Mouse (Mus musculus): ENCODE results near the gene Cltc. TPM values are rescaled to one million over a fixed set of nuclear protein-coding genes. Genes with fewer than 3 reads are reported as not detected.

Gene Cltc
- polyA plus RNA-seq, 1 experiment from 2014 or later: 119 TPM

GRCm38 (mm10) chr11:86664406-86664805 is 93.0 kb downstream of the Cltc start:
- ATAC-seq (replicated peaks; ENCODE audit: extremely low read depth, insufficient read depth, low FRiP score): no peak
- Histone ChIP-seq H3K36me3 (ENCODE audit: control insufficient read depth, insufficient read depth) (peaks cover 7% of the 10 kb centered on the region), H3K27ac (ENCODE audit: low read length) (no peak overlapping the region), H3K9ac (ENCODE audit: low read length) (no peak overlapping the region), H3K4me2 (ENCODE audit: low read depth, low read length) (no peak overlapping the region), H3K4me3 (ENCODE audit: low read length) (no peak overlapping the region), H3K9me3 (replicated peaks; ENCODE audit: control insufficient read depth, low read length) (no peaks in the 10 kb centered on the region), H3K27me3 (ENCODE audit: control insufficient read depth, insufficient read depth, low read length) (no peaks in the 10 kb centered on the region), H3K4me1 (ENCODE audit: control insufficient read depth, insufficient read depth, low read length) (no peaks in the 10 kb centered on the region)
- WGBS: 82% methylated on average over 3 of the region's 3 CpGs

GRCm38 (mm10) chr11:86663977-86664376 is 93.4 kb downstream of the Cltc start:
- H3K4me3 ChIP-seq (ENCODE audit: low read length): no peak overlapping the region
- no peak overlapping the region for H3K4me2 ChIP-seq (ENCODE audit: low read depth, low read length)
- H3K9me3 ChIP-seq (replicated peaks; ENCODE audit: control insufficient read depth, low read length): no peaks in the 10 kb centered on the region
- H3K27me3 ChIP-seq (ENCODE audit: control insufficient read depth, insufficient read depth, low read length): no peaks in the 10 kb centered on the region
- no peak overlapping the region for H3K27ac ChIP-seq (ENCODE audit: low read length)
- no peak for ATAC-seq (replicated peaks; ENCODE audit: extremely low read depth, insufficient read depth, low FRiP score)
- H3K4me1 ChIP-seq (ENCODE audit: control insufficient read depth, insufficient read depth, low read length): no peaks in the 10 kb centered on the region
- H3K9ac ChIP-seq (ENCODE audit: low read length): no peak overlapping the region
- peaks cover 7% of the 10 kb centered on the region for H3K36me3 ChIP-seq (ENCODE audit: control insufficient read depth, insufficient read depth)

DNA sequence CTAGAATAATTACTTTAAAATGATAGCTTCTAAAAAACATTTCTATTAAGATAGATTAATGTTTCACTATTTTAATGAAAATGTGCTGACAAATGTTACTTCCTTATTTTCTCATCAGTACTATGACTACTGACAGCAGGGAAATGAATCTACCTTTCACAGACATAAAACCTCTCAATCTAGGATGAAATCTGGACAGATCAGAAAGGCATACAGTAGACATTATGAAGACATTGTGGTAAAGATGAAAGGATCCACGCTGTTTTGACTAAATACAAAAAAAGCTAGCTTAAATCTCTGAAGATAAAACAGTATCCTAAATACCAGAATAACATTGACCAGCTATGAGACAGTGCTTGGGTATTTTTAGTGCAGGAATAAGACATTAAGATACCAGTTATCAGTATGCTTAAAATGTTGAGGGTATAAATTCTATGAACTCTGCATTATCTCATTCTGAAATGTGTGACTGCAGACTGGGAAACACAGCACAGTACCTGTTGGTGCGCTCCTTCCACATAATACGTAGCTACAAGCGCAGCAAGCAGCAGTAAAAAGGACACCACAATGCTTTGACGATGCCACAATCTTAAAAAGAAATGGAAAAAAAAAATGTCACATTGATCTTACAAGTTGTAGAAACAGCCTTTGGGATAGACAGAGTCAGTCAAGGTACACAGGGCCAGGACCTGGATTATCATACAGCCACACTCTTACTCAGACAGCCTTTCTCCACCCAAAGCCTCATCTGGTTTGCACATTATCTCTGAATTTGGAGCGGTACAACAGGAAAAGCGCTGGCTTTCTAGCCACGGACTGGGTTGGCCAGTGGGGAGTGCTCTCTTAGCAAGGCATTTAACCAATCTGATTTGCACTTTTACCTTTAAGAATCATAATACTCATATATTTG is 94.1 kb downstream of the Cltc start:
- 80% methylated on average over 8 of the region's 8 CpGs for WGBS
- no peak overlapping the region for H3K4me2 ChIP-seq (ENCODE audit: low read depth, low read length)
- H3K36me3 ChIP-seq (ENCODE audit: control insufficient read depth, insufficient read depth): peaks cover 7% of the 10 kb centered on the region
- no peak for ATAC-seq (replicated peaks; ENCODE audit: extremely low read depth, insufficient read depth, low FRiP score)
- H3K4me3 ChIP-seq (ENCODE audit: low read length): no peak overlapping the region
- H3K9ac ChIP-seq (ENCODE audit: low read length): no peak overlapping the region
- H3K27ac ChIP-seq (ENCODE audit: low read length): no peak overlapping the region
- H3K9me3 ChIP-seq (replicated peaks; ENCODE audit: control insufficient read depth, low read length): no peaks in the 10 kb centered on the region
- H3K27me3 ChIP-seq (ENCODE audit: control insufficient read depth, insufficient read depth, low read length): no peaks in the 10 kb centered on the region
- no peaks in the 10 kb centered on the region for H3K4me1 ChIP-seq (ENCODE audit: control insufficient read depth, insufficient read depth, low read length)

GRCm38 (mm10) chr11:86657863-86658262 is 99.5 kb downstream of the Cltc start:
- Histone ChIP-seq H3K4me1 (ENCODE audit: control insufficient read depth, insufficient read depth, low read length) (peaks cover 5% of the 10 kb centered on the region), H3K27me3 (ENCODE audit: control insufficient read depth, insufficient read depth, low read length) (no peaks in the 10 kb centered on the region), H3K4me3 (ENCODE audit: low read length) (no peak overlapping the region), H3K9ac (ENCODE audit: low read length) (no peak overlapping the region), H3K36me3 (ENCODE audit: control insufficient read depth, insufficient read depth) (peaks cover 3% of the 10 kb centered on the region; the same call in 1 of the 2 replicates), H3K27ac (ENCODE audit: low read length) (no peak overlapping the region), H3K4me2 (ENCODE audit: low read depth, low read length) (no peak overlapping the region), H3K9me3 (replicated peaks; ENCODE audit: control insufficient read depth, low read length) (no peaks in the 10 kb centered on the region)
- ATAC-seq (replicated peaks; ENCODE audit: extremely low read depth, insufficient read depth, low FRiP score): no peak

DNA sequence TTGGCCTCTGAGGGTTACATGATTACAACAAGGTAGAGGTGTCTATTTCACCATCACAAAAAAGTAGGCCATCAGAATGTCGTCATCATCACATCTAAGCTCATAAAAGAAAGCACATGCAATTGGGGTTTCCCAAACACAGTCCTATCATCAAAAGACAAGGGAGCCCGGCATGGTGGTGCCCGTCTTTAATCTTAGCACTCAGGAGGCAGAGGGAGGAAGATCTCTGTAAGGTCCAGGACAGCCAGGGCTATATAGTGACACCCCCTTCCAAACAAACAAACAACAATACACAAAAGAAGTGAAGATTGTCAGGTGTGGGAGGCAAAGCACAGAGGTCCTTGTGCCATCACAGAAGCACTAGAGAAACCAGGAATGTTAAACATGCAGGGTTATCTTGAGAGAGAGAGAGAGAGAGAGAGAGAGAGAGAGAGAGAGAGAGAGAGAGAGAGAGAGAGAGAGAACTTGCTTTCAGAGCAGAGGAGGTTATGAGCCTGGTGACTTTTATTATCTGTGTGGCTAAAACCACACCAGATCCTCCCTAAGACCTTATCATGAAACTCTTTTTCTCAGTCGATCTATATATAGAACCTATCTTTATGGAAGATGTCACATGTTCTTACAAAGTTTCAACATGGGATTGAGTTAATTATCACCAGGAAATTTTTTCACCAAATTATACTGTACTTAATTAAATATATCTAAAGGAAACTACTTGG is 100.4 kb downstream of the Cltc start:
- no peaks in the 10 kb centered on the region for H3K9me3 ChIP-seq (replicated peaks; ENCODE audit: control insufficient read depth, low read length)
- H3K9ac ChIP-seq (ENCODE audit: low read length): no peak overlapping the region
- ATAC-seq (replicated peaks; ENCODE audit: extremely low read depth, insufficient read depth, low FRiP score): 0 out of 2 replicates have a peak, but pooled peaks have one; percentile 18
- 34% methylated on average over 4 of the region's 4 CpGs for WGBS
- H3K36me3 ChIP-seq (ENCODE audit: control insufficient read depth, insufficient read depth): no peaks in the 10 kb centered on the region
- H3K4me2 ChIP-seq (ENCODE audit: low read depth, low read length): no peak overlapping the region
- H3K27ac ChIP-seq (ENCODE audit: low read length): peak overlapping the region; percentile 24; the same call in 1 of the 2 replicates
- H3K4me1 ChIP-seq (ENCODE audit: control insufficient read depth, insufficient read depth, low read length): peaks cover 5% of the 10 kb centered on the region
- H3K27me3 ChIP-seq (ENCODE audit: control insufficient read depth, insufficient read depth, low read length): no peaks in the 10 kb centered on the region
- H3K4me3 ChIP-seq (ENCODE audit: low read length): no peak overlapping the region

DNA sequence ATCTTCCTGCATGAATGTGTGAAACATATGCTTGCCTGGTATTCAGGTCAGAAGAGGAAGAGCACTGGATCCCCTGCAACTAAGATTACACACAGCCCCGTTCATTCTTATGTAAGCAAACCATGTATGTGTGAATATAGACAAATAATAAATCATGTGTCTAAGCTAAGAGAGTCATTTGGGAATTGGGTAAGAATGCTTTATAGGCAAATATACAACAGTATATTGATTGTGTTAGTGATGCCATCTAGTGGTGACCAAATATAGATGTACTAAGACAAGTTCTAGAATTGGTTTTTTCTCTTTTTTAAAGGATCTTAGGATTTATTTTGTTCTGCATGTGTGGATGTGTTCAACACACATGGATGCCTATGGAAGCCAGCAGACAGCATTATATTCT is 101.7 kb downstream of the Cltc start:
- peaks cover 10% of the 10 kb centered on the region for H3K4me1 ChIP-seq (ENCODE audit: control insufficient read depth, insufficient read depth, low read length)

GRCm38 (mm10) chr11:86654096-86654495 is 103.3 kb downstream of the Cltc start:
- ATAC-seq (replicated peaks; ENCODE audit: extremely low read depth, insufficient read depth, low FRiP score): no peak
- H3K27ac ChIP-seq (ENCODE audit: low read length): peak overlapping the region; percentile 56

More for the DNA sequence above, 101.7 kb downstream of the Cltc start:
- Histone ChIP-seq H3K27me3 (ENCODE audit: control insufficient read depth, insufficient read depth, low read length) (no peaks in the 10 kb centered on the region), H3K4me2 (ENCODE audit: low read depth, low read length) (no peak overlapping the region), H3K9ac (ENCODE audit: low read length) (no peak overlapping the region), H3K27ac (ENCODE audit: low read length) (no peak overlapping the region), H3K4me3 (ENCODE audit: low read length) (no peak overlapping the region), H3K36me3 (ENCODE audit: control insufficient read depth, insufficient read depth) (no peaks in the 10 kb centered on the region), H3K9me3 (replicated peaks; ENCODE audit: control insufficient read depth, low read length) (no peaks in the 10 kb centered on the region)
- ATAC-seq (replicated peaks; ENCODE audit: extremely low read depth, insufficient read depth, low FRiP score): no peak
- WGBS: 48% methylated on average over 1 of the region's 1 CpGs

DNA sequence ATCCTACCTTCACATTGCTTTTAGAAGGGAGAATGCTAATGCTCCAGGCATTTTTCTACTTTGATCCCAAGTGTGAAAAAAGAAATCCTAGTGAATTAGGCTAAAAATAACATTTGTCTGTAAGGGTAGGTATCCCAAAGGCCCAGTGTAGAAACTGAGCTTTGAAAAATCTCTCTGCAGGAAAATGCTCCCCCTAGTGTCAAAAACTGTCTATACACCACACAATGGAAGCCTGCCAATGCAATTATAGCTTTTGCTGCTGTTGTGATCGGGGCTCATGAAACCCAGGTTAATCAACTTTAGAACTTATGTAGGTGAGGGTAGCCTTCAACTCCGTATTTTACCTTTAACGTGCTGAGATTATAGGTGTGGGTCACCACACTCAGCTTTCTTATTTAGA is 103.9 kb downstream of the Cltc start:
- no peaks in the 10 kb centered on the region for H3K9me3 ChIP-seq (replicated peaks; ENCODE audit: control insufficient read depth, low read length)
- no peaks in the 10 kb centered on the region for H3K36me3 ChIP-seq (ENCODE audit: control insufficient read depth, insufficient read depth)
- no peak overlapping the region for H3K4me2 ChIP-seq (ENCODE audit: low read depth, low read length)
- no peaks in the 10 kb centered on the region for H3K27me3 ChIP-seq (ENCODE audit: control insufficient read depth, insufficient read depth, low read length)
- peaks cover 10% of the 10 kb centered on the region for H3K4me1 ChIP-seq (ENCODE audit: control insufficient read depth, insufficient read depth, low read length)
- WGBS: 19% methylated on average over 3 of the region's 3 CpGs
- no peak overlapping the region for H3K9ac ChIP-seq (ENCODE audit: low read length)
- no peak overlapping the region for H3K4me3 ChIP-seq (ENCODE audit: low read length)
- ATAC-seq (replicated peaks; ENCODE audit: extremely low read depth, insufficient read depth, low FRiP score): 0 out of 2 replicates have a peak, but pooled peaks have one; percentile 52
- H3K27ac ChIP-seq (ENCODE audit: low read length): peak overlapping the region; percentile 56

More at GRCm38 (mm10) chr11:86654096-86654495, 103.3 kb downstream of the Cltc start:
- Histone ChIP-seq H3K4me3 (ENCODE audit: low read length) (no peak overlapping the region), H3K9me3 (replicated peaks; ENCODE audit: control insufficient read depth, low read length) (no peaks in the 10 kb centered on the region), H3K9ac (ENCODE audit: low read length) (no peak overlapping the region), H3K4me2 (ENCODE audit: low read depth, low read length) (no peak overlapping the region), H3K4me1 (ENCODE audit: control insufficient read depth, insufficient read depth, low read length) (peaks cover 10% of the 10 kb centered on the region), H3K27me3 (ENCODE audit: control insufficient read depth, insufficient read depth, low read length) (no peaks in the 10 kb centered on the region), H3K36me3 (ENCODE audit: control insufficient read depth, insufficient read depth) (no peaks in the 10 kb centered on the region)
- 68% methylated on average over 4 of the region's 4 CpGs for WGBS

- Histone ChIP-seq H3K27ac (ENCODE audit: low read length) (no peak overlapping the region), H3K9me3 (replicated peaks; ENCODE audit: control insufficient read depth, low read length) (no peaks in the 10 kb centered on the region), H3K4me1 (ENCODE audit: control insufficient read depth, insufficient read depth, low read length) (peaks cover 10% of the 10 kb centered on the region), H3K9ac (ENCODE audit: low read length) (no peak overlapping the region), H3K27me3 (ENCODE audit: control insufficient read depth, insufficient read depth, low read length) (no peaks in the 10 kb centered on the region), H3K4me2 (ENCODE audit: low read depth, low read length) (no peak overlapping the region), H3K36me3 (ENCODE audit: control insufficient read depth, insufficient read depth) (no peaks in the 10 kb centered on the region), H3K4me3 (ENCODE audit: low read length) (no peak overlapping the region)
- ATAC-seq (replicated peaks; ENCODE audit: extremely low read depth, insufficient read depth, low FRiP score): no peak
- 75% methylated on average over 4 of the region's 4 CpGs for WGBS
Observed at GRCm38 (mm10) chr11:86652578-86652979, 104.8 kb downstream of the Cltc start.

Data from heart, embryonic 16.5 days (tissue).